Mouse (Mus musculus) liver, postnatal 0 days (tissue): Measurements from ENCODE around the gene Tmc3. TPM values are rescaled to one million over a fixed set of nuclear protein-coding genes. Genes with fewer than 3 reads are reported as not detected.

Experiments used
- ATAC-seq: fragments of 200-750 bp; cut with Nextera tagmentation; 2 replicates; pipeline ENCODE4 v1.8.0; 2017; ENCODE audit warnings: mild to moderate bottlenecking, moderate library complexity
- DNase-seq: peaks from one replicate; pipeline ENCODE4 v3.0.0-alpha.2; 2016
- H3K27ac ChIP-seq: fragments of 300-500 bp; sonication (generic); 2 replicates; pipeline ENCODE4 v1.5.1; 2014; ENCODE audit warnings: antibody characterized with exemption, moderate library complexity, mild to moderate bottlenecking, low read depth
- H3K27me3 ChIP-seq: fragments of 300-500 bp; sonication (generic); 2 replicates; pipeline ENCODE4 v1.6.1; 2014; ENCODE audit warnings: low read length, control low read depth, mixed read lengths; ENCODE audit not compliant: insufficient read depth
- H3K36me3 ChIP-seq: fragments of 300-500 bp; sonication (generic); replicated peaks from 2 replicates; pipeline ENCODE4 v1.6.1; 2014; ENCODE audit warnings: mild to moderate bottlenecking, control low read depth, low read length, moderate library complexity, mixed read lengths; ENCODE audit not compliant: insufficient read depth
- H3K4me1 ChIP-seq: fragments of 300-500 bp; sonication (generic); 2 replicates; pipeline ENCODE4 v1.6.1; 2014; ENCODE audit warnings: antibody characterized with exemption, mild to moderate bottlenecking, control low read depth; ENCODE audit not compliant: insufficient read depth
- H3K4me2 ChIP-seq: fragments of 300-500 bp; sonication (generic); 2 replicates; pipeline ENCODE4 v1.6.1; 2014; ENCODE audit warnings: low read depth, mild to moderate bottlenecking, low read length, moderate library complexity, mixed read lengths
- H3K4me3 ChIP-seq: fragments of 300-500 bp; sonication (generic); 2 replicates; pipeline ENCODE4 v1.5.1; 2014; ENCODE audit warnings: low read depth, low read length
- H3K9ac ChIP-seq: fragments of 300-500 bp; sonication (generic); replicated peaks from 2 replicates; pipeline ENCODE4 v1.6.1; 2014; ENCODE audit warnings: mild to moderate bottlenecking, moderate library complexity
- H3K9me3 ChIP-seq: fragments of 300-500 bp; sonication (generic); 2 replicates; pipeline ENCODE4 v1.6.1; 2016; ENCODE audit warnings: mild to moderate bottlenecking, control low read depth, low read length, mixed read lengths
- CTCF ChIP-seq: sonication (generic); IDR thresholded peaks from 2 replicates; pipeline ENCODE4 v1.5.1; 2016; ENCODE audit warnings: antibody characterized with exemption, low read depth
- EP300 ChIP-seq: IDR thresholded peaks from 2 replicates; pipeline ENCODE4 v1.6.1; 2016; ENCODE audit warnings: antibody characterized with exemption, low read depth, mild to moderate bottlenecking
- WGBS: fragments of 180-500 bp; shearing (Covaris S2); extraction: QIAGEN DNeasy Blood & Tissue Kit; methylation state at CpG from one replicate; pipeline ENCODE4 v1.1.7; 2014; ENCODE audit not compliant: insufficient replicate concordance; 5-methylcytosine and 5-hydroxymethylcytosine counted together
- polyA plus RNA-seq: library from polyadenylated mRNA; unstranded; fragments of >200 nt; fragmentation: Nextera tagmentation; extraction: Ambion mirVana; gene quantifications from 2 replicates; pipeline ENCODE4 v1.2.1, GENCODE M21; 2015

Tmc3 gene
- polyA plus RNA-seq, 1 experiment from 2014 or later, result 0.21 TPM

DNA sequence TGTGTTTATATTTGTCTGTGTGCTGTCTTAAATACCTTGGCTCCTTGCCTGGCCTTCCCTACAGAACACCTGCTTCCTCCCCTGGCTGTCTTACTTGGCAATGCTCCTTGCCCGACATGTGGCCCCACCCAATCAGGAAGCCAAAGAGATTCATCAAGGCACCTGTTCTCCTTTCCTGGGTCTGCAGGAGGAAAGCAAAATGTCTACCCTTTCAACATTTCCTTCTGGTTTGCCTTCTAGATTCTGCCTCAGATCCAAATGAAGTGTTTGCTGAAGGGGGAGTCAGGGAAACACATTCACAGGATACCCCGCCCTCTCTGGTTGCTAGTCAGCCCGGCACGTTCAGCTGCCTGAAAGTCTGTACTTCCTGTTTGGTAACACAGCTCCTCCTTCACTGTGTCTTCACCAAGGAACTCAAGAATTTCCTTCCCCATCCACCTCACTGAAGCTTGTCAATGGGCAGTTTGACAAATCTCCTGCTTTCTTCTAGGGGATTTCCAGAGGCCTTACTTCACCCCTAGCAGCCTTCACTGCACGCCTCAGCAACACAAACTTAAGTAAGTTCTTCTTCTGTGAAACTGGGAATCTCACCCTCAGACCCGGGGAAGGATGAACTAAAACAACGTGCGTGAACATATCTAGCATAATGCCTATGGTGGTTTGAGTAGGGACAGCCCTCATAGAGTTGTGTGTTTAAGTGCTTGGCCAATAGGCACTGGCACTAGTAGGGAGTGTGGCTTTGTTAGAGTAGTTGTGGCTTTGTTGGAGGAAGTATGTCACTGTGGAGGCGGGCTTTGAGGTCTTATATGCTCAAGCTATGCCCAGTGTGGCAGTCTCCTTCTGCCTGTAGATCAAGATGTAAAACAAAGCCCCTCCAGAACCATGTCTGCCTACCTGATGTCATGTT is 74.7 kb downstream of the Tmc3 start:
- Histone ChIP-seq H3K9me3 (no peaks in the 10 kb centered on the region; the same call in 1 of the 2 replicates), H3K27me3 (no peaks in the 10 kb centered on the region), H3K4me2 (peak overlapping the region; percentile 13; the same call in 1 of the 2 replicates), H3K4me3 (no peak overlapping the region), H3K9ac (no peak overlapping the region), H3K4me1 (peaks cover 12% of the 10 kb centered on the region), H3K27ac (peak overlapping the region; percentile 88), H3K36me3 (no peaks in the 10 kb centered on the region; the same call in 1 of the 2 replicates)
- WGBS, result 58% methylated on average over 9 of the region's 9 CpGs
- TF ChIP-seq EP300 (no peak), CTCF (no peak)
- peak; percentile 53 for ATAC-seq
- peak; percentile 56 for DNase-seq

DNA sequence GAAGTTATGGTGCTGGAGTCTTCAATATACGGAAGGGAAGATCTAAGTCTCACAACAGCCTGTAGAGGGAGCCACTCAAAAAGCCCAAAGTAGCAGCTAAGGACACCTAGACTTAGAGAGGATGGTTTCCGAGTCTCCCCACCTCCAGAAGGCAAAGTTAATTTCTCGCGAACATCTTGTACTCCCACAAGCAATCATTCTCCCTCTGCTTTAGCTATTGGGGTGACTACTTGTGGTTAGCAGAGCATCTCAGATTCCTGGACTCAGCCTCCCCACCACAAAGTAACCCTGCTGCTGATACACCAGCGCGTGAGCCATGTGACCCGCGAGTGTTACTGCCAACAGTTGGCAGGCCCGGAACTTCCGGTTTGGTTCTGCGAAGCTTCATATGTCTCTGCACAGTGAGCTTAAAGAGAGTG is 75.6 kb downstream of the Tmc3 start:
- Histone ChIP-seq H3K4me3 (no peak overlapping the region), H3K27me3 (no peaks in the 10 kb centered on the region), H3K4me2 (no peak overlapping the region), H3K36me3 (no peaks in the 10 kb centered on the region; the same call in 1 of the 2 replicates), H3K27ac (peak overlapping the region; percentile 70), H3K4me1 (peaks cover 12% of the 10 kb centered on the region), H3K9me3 (no peaks in the 10 kb centered on the region; the same call in 1 of the 2 replicates), H3K9ac (no peak overlapping the region)
- no peak for DNase-seq
- ATAC-seq, result no peak
- TF ChIP-seq EP300 (no peak), CTCF (no peak)
- 91% methylated on average over 11 of the region's 11 CpGs for WGBS

- H3K4me3 ChIP-seq, result no peak overlapping the region
- H3K4me1 ChIP-seq, result peaks cover 12% of the 10 kb centered on the region
- no peaks in the 10 kb centered on the region; the same call in 1 of the 2 replicates for H3K36me3 ChIP-seq
- no peak overlapping the region for H3K9ac ChIP-seq
- DNase-seq, result no peak
- H3K27ac ChIP-seq, result no peak overlapping the region
- no peak for ATAC-seq
- WGBS, result 70% methylated on average over 10 of the region's 10 CpGs
- no peak for TF ChIP-seq EP300
- no peak for TF ChIP-seq CTCF
- no peaks in the 10 kb centered on the region; the same call in 1 of the 2 replicates for H3K9me3 ChIP-seq
- H3K4me2 ChIP-seq, result no peak overlapping the region
- no peaks in the 10 kb centered on the region for H3K27me3 ChIP-seq
Measured at GRCm38 (mm10) chr7:83661031-83661430, 76.3 kb downstream of the Tmc3 start.

- no peak for DNase-seq
- WGBS, result 87% methylated on average over 3 of the region's 3 CpGs
Measured at GRCm38 (mm10) chr7:83661763-83662162, 77.0 kb downstream of the Tmc3 start.

GRCm38 (mm10) chr7:83662711-83663375 is 78.1 kb downstream of the Tmc3 start:
- no peak for DNase-seq
- WGBS, result 72% methylated on average over 6 of the region's 6 CpGs
- ATAC-seq, result no peak

More at GRCm38 (mm10) chr7:83661763-83662162, 77.0 kb downstream of the Tmc3 start:
- Histone ChIP-seq H3K4me2 (no peak overlapping the region), H3K27me3 (no peaks in the 10 kb centered on the region), H3K9ac (no peak overlapping the region), H3K4me3 (no peak overlapping the region), H3K9me3 (no peaks in the 10 kb centered on the region; the same call in 1 of the 2 replicates), H3K27ac (no peak overlapping the region), H3K36me3 (no peaks in the 10 kb centered on the region; the same call in 1 of the 2 replicates), H3K4me1 (peaks cover 9% of the 10 kb centered on the region)
- TF ChIP-seq EP300 (no peak), CTCF (no peak)
- no peak for ATAC-seq

GRCm38 (mm10) chr7:83666087-83666595 is 81.4 kb downstream of the Tmc3 start:
- no peak for ATAC-seq
- Histone ChIP-seq H3K9ac (no peak overlapping the region), H3K9me3 (no peaks in the 10 kb centered on the region), H3K4me1 (peaks cover 12% of the 10 kb centered on the region), H3K36me3 (no peaks in the 10 kb centered on the region), H3K27me3 (no peaks in the 10 kb centered on the region), H3K4me3 (no peak overlapping the region), H3K4me2 (no peak overlapping the region), H3K27ac (no peak overlapping the region)
- 69% methylated on average over 4 of the region's 4 CpGs for WGBS
- TF ChIP-seq CTCF (no peak), EP300 (no peak)
- no peak for DNase-seq

More at GRCm38 (mm10) chr7:83662711-83663375, 78.1 kb downstream of the Tmc3 start:
- Histone ChIP-seq H3K9ac (no peak overlapping the region), H3K9me3 (no peaks in the 10 kb centered on the region), H3K4me3 (no peak overlapping the region), H3K36me3 (no peaks in the 10 kb centered on the region; the same call in 1 of the 2 replicates), H3K4me2 (no peak overlapping the region), H3K4me1 (peaks cover 16% of the 10 kb centered on the region), H3K27me3 (no peaks in the 10 kb centered on the region), H3K27ac (no peak overlapping the region)
- TF ChIP-seq EP300, result no peak
- TF ChIP-seq CTCF, result no peak
